Comparison of ENCODE assay signal across 51 mouse cellular contexts in the genomic region with DNA sequence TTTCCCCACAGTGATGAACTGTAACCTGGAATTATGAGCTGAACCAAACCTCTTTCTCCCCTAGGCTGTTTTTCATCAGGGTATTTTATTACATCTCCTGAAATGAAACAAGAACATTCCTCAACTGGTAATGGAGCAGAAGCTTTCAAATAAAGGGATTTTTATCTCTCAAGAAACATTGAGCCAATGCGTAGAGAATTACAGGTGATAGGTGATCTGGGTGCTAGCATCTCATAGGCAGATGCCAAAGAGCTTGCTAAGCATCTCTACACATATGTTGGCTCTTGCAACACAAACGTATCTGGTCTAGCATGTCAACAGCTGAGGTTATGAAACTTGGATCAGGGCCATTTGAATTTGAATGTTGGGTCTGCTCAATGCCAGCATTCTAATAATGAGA. TPM values are rescaled to one million over a fixed set of nuclear protein-coding genes. Genes with fewer than 3 reads are reported as not detected.
"Had no signal": no experiment of that assay in that cellular context is flagged by ENCODE, and none has a peak within 500 bp of the region (broad histone marks: within the 10 kb centered on the region; RNA-seq: fewer than 3 reads in every experiment).

No protein-coding gene starts in this region.

- H3K4me3 ChIP-seq: heart, embryonic 12.5 days; heart, embryonic 13.5 days; heart, embryonic 15.5 days; hindbrain, embryonic 10.5 days; hindbrain, embryonic 12.5 days; hindbrain, embryonic 13.5 days; hindbrain, embryonic 15.5 days; intestine, embryonic 15.5 days; kidney, embryonic 15.5 days; layer of hippocampus, adult 2 months; left cerebral cortex, adult 2 months had no signal

- ATAC-seq: hindbrain, embryonic 16.5 days; hindbrain, postnatal 0 days; inflammation-experienced regulatory T-cells, adult 6 months; intestine, embryonic 15.5 days; intestine, embryonic 16.5 days; intestine, postnatal 0 days had no signal

- H3K9me3 ChIP-seq: heart, embryonic 15.5 days; intestine, embryonic 15.5 days; kidney, embryonic 15.5 days had no signal

- H3K4me2 ChIP-seq: heart, embryonic 12.5 days; heart, embryonic 13.5 days; heart, embryonic 15.5 days; hindbrain, embryonic 12.5 days; hindbrain, embryonic 13.5 days; hindbrain, embryonic 14.5 days; hindbrain, embryonic 15.5 days; intestine, embryonic 15.5 days; kidney, embryonic 15.5 days had no signal

- H3K27ac ChIP-seq: heart, embryonic 13.5 days; heart, embryonic 15.5 days; hindbrain, embryonic 10.5 days; hindbrain, embryonic 12.5 days; hindbrain, embryonic 13.5 days; hindbrain, embryonic 14.5 days; hindbrain, embryonic 15.5 days; hindbrain, postnatal 0 days; intestine, embryonic 15.5 days; kidney, embryonic 15.5 days; kidney, postnatal 0 days; layer of hippocampus, adult 2 months; left cerebral cortex, adult 2 months had no signal

- H3K36me3 ChIP-seq: heart, embryonic 12.5 days; heart, embryonic 13.5 days; heart, embryonic 15.5 days; hindbrain, embryonic 10.5 days; hindbrain, embryonic 12.5 days; hindbrain, embryonic 13.5 days; hindbrain, embryonic 15.5 days; intestine, embryonic 15.5 days; kidney, embryonic 15.5 days had no signal

- H3K4me1 ChIP-seq: heart, embryonic 12.5 days; heart, embryonic 13.5 days; heart, embryonic 15.5 days; hindbrain, embryonic 10.5 days; hindbrain, embryonic 12.5 days; hindbrain, embryonic 13.5 days; hindbrain, embryonic 15.5 days; intestine, embryonic 15.5 days; kidney, embryonic 15.5 days had no signal

- H3K27me3 ChIP-seq: heart, embryonic 12.5 days; heart, embryonic 13.5 days; heart, embryonic 15.5 days; hindbrain, embryonic 12.5 days; hindbrain, embryonic 13.5 days; hindbrain, embryonic 15.5 days; intestine, embryonic 15.5 days; kidney, embryonic 15.5 days had no signal

- DNase-seq: heart, postnatal 10 days; heart, postnatal 14 days; heart, postnatal 36 days; heart, postnatal 4 days; kidney, adult 11 months; kidney, adult 18-20 months; kidney, adult 2 months; kidney, adult 8-10 months; kidney, adult 9 months; kidney, postnatal 10 days; kidney, postnatal 14 days; kidney, postnatal 25 days; kidney, postnatal 36 days; kidney, postnatal 4 days; layer of hippocampus, adult 9-11 months; layer of hippocampus, postnatal 36 days had no signal

- H3K9ac ChIP-seq: heart, embryonic 12.5 days; heart, embryonic 13.5 days; heart, embryonic 15.5 days; hindbrain, embryonic 12.5 days; hindbrain, embryonic 13.5 days; hindbrain, embryonic 14.5 days; hindbrain, embryonic 15.5 days; intestine, embryonic 15.5 days; kidney, embryonic 15.5 days had no signal

RNA-seq across cellular contexts. Expression of a gene that starts 1.6 kb away (rescaled TPM):
- total RNA-seq: heart, postnatal 10 days; heart, postnatal 14 days; heart, postnatal 25 days; heart, postnatal 36 days; heart, postnatal 4 days; hematopoietic stem cell, adult 5-6 weeks; hindbrain, postnatal 0 days; layer of hippocampus, adult 18-20 months; layer of hippocampus, adult 2 months; layer of hippocampus, adult 8-10 months; layer of hippocampus, postnatal 10 days; layer of hippocampus, postnatal 14 days; layer of hippocampus, postnatal 25 days; layer of hippocampus, postnatal 36 days; left cerebral cortex, adult 18-20 months; left cerebral cortex, adult 2 months; left cerebral cortex, adult 8-10 months had no signal
- polyA plus RNA-seq: heart, embryonic 12.5 days; heart, embryonic 13.5 days; heart, embryonic 14.5 days; heart, embryonic 15.5 days; heart, embryonic 16.5 days; heart, postnatal 0 days; hindbrain, embryonic 10.5 days; hindbrain, embryonic 11.5 days; hindbrain, embryonic 12.5 days; hindbrain, embryonic 13.5 days; hindbrain, embryonic 14.5 days; hindbrain, embryonic 15.5 days; hindbrain, embryonic 16.5 days; hindbrain, postnatal 0 days; inflammation-experienced regulatory T-cells, adult 6 months; intestine, embryonic 14.5 days; intestine, embryonic 15.5 days; intestine, embryonic 16.5 days; intestine, postnatal 0 days; kidney, adult 2 months; kidney, embryonic 14.5 days; kidney, embryonic 15.5 days; kidney, embryonic 16.5 days; kidney, postnatal 0 days; large intestine, adult 2 months had no signal

RNA-seq across cellular contexts. Expression of a gene that starts 12.1 kb away (rescaled TPM):
- total RNA-seq: heart, postnatal 10 days; heart, postnatal 14 days; heart, postnatal 25 days; heart, postnatal 36 days; heart, postnatal 4 days; hematopoietic stem cell, adult 5-6 weeks; hindbrain, postnatal 0 days; layer of hippocampus, adult 18-20 months; layer of hippocampus, adult 2 months; layer of hippocampus, adult 8-10 months; layer of hippocampus, postnatal 10 days; layer of hippocampus, postnatal 14 days; layer of hippocampus, postnatal 25 days; layer of hippocampus, postnatal 36 days; left cerebral cortex, adult 18-20 months; left cerebral cortex, adult 2 months; left cerebral cortex, adult 8-10 months had no signal
- polyA plus RNA-seq: heart, embryonic 12.5 days; heart, embryonic 13.5 days; heart, embryonic 14.5 days; heart, embryonic 15.5 days; heart, embryonic 16.5 days; heart, postnatal 0 days; hindbrain, embryonic 10.5 days; hindbrain, embryonic 11.5 days; hindbrain, embryonic 12.5 days; hindbrain, embryonic 13.5 days; hindbrain, embryonic 14.5 days; hindbrain, embryonic 15.5 days; hindbrain, embryonic 16.5 days; hindbrain, postnatal 0 days; inflammation-experienced regulatory T-cells, adult 6 months; intestine, embryonic 14.5 days; intestine, embryonic 15.5 days; intestine, embryonic 16.5 days; intestine, postnatal 0 days; kidney, adult 2 months; kidney, embryonic 14.5 days; kidney, embryonic 15.5 days; kidney, embryonic 16.5 days; kidney, postnatal 0 days; large intestine, adult 2 months had no signal

RNA-seq across cellular contexts. Expression of a gene that starts 26.6 kb away (rescaled TPM):
- total RNA-seq: heart, postnatal 10 days; heart, postnatal 14 days; heart, postnatal 25 days; heart, postnatal 36 days; heart, postnatal 4 days; hematopoietic stem cell, adult 5-6 weeks; hindbrain, postnatal 0 days; layer of hippocampus, adult 18-20 months; layer of hippocampus, adult 2 months; layer of hippocampus, adult 8-10 months; layer of hippocampus, postnatal 10 days; layer of hippocampus, postnatal 25 days; layer of hippocampus, postnatal 36 days; left cerebral cortex, adult 18-20 months; left cerebral cortex, adult 2 months; left cerebral cortex, adult 8-10 months had no signal
- polyA plus RNA-seq: heart, embryonic 12.5 days; heart, embryonic 13.5 days; heart, embryonic 14.5 days; heart, embryonic 15.5 days; heart, embryonic 16.5 days; heart, postnatal 0 days; hindbrain, embryonic 13.5 days; hindbrain, embryonic 14.5 days; hindbrain, embryonic 15.5 days; hindbrain, embryonic 16.5 days; inflammation-experienced regulatory T-cells, adult 6 months; intestine, embryonic 14.5 days; intestine, embryonic 15.5 days; intestine, embryonic 16.5 days; intestine, postnatal 0 days; kidney, adult 2 months; kidney, embryonic 14.5 days; kidney, embryonic 15.5 days; kidney, embryonic 16.5 days; kidney, postnatal 0 days; large intestine, adult 2 months had no signal

RNA-seq across cellular contexts. Expression of a gene that starts 54.4 kb away (rescaled TPM):
- total RNA-seq: heart, postnatal 10 days; heart, postnatal 14 days; heart, postnatal 25 days; heart, postnatal 36 days; heart, postnatal 4 days; hematopoietic stem cell, adult 5-6 weeks; hindbrain, postnatal 0 days; layer of hippocampus, adult 18-20 months; layer of hippocampus, adult 2 months; layer of hippocampus, adult 8-10 months; layer of hippocampus, postnatal 10 days; layer of hippocampus, postnatal 14 days; layer of hippocampus, postnatal 25 days; layer of hippocampus, postnatal 36 days; left cerebral cortex, adult 18-20 months; left cerebral cortex, adult 2 months; left cerebral cortex, adult 8-10 months had no signal
- polyA plus RNA-seq: heart, embryonic 12.5 days; heart, embryonic 13.5 days; heart, embryonic 14.5 days; heart, embryonic 15.5 days; heart, embryonic 16.5 days; heart, postnatal 0 days; hindbrain, embryonic 10.5 days; hindbrain, embryonic 11.5 days; hindbrain, embryonic 12.5 days; hindbrain, embryonic 13.5 days; hindbrain, embryonic 14.5 days; hindbrain, embryonic 15.5 days; hindbrain, embryonic 16.5 days; hindbrain, postnatal 0 days; inflammation-experienced regulatory T-cells, adult 6 months; intestine, embryonic 14.5 days; intestine, embryonic 15.5 days; intestine, embryonic 16.5 days; intestine, postnatal 0 days; kidney, adult 2 months; kidney, embryonic 14.5 days; kidney, embryonic 15.5 days; kidney, embryonic 16.5 days; kidney, postnatal 0 days; large intestine, adult 2 months had no signal

RNA-seq across cellular contexts. Expression of a gene that starts 56.9 kb away (rescaled TPM):
- total RNA-seq: heart, postnatal 10 days; heart, postnatal 14 days; heart, postnatal 25 days; heart, postnatal 36 days; heart, postnatal 4 days; hematopoietic stem cell, adult 5-6 weeks; hindbrain, postnatal 0 days; layer of hippocampus, adult 18-20 months; layer of hippocampus, adult 2 months; layer of hippocampus, adult 8-10 months; layer of hippocampus, postnatal 10 days; layer of hippocampus, postnatal 14 days; layer of hippocampus, postnatal 25 days; layer of hippocampus, postnatal 36 days; left cerebral cortex, adult 18-20 months; left cerebral cortex, adult 2 months; left cerebral cortex, adult 8-10 months had no signal
- polyA plus RNA-seq: heart, embryonic 14.5 days; heart, embryonic 15.5 days; hindbrain, embryonic 10.5 days; hindbrain, embryonic 13.5 days; hindbrain, embryonic 14.5 days; hindbrain, embryonic 15.5 days; hindbrain, embryonic 16.5 days; hindbrain, postnatal 0 days; inflammation-experienced regulatory T-cells, adult 6 months; intestine, embryonic 14.5 days; intestine, embryonic 15.5 days; intestine, embryonic 16.5 days; intestine, postnatal 0 days had no signal
